Mouse (Mus musculus): ENCODE measurements at regions not wholly inside any gene's neighbourhood (a gene's known extent, or its start where the extent isn't known, plus 50 kb on each side); places are given as distances from the start of the nearest gene placed in this dataset.

DNA sequence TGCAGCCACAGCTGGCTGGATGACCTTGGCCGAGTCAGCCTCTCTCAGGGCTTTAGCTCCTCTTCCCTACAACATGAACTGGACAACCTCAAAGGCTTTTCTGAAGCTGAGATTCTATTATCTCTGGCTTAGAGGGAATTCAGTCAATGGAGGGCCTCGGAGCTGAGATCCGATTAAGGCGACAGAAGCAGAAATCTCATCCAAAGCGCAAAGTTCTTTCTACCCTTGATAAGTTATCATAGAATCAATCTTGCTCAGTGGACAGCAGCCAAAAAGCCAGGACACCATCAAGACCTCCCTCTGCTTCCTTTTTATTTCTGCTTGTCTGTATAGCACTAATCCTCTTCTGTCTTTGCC lies 474.8 kb downstream of the Nedd1 start:
- no peaks in the 10 kb centered on the region for H3K9me3 ChIP-seq (replicated peaks; ENCODE audit: control insufficient read depth, low read length)
- peaks cover 14% of the 10 kb centered on the region for H3K4me1 ChIP-seq (ENCODE audit: control insufficient read depth, insufficient read depth, low read length)
- WGBS: 10% methylated on average over 5 of the region's 5 CpGs
- ATAC-seq (no peak), DNase-seq (ENCODE audit: low spot score) (peak; percentile 54)
- 0 out of 2 replicates have a peak overlapping the region, but pooled peaks have one; percentile 14 for H3K27ac ChIP-seq (ENCODE audit: low read depth, low read length)
- H3K36me3 ChIP-seq (ENCODE audit: control insufficient read depth, insufficient read depth, low read length): no peaks in the 10 kb centered on the region
- no peaks in the 10 kb centered on the region for H3K27me3 ChIP-seq (replicated peaks; ENCODE audit: control insufficient read depth, insufficient read depth, low read length)
- H3K4me2 ChIP-seq (ENCODE audit: low read length): no peak overlapping the region
- no peak overlapping the region for H3K4me3 ChIP-seq (ENCODE audit: low read depth, low read length)
- H3K9ac ChIP-seq (ENCODE audit: low read length): no peak overlapping the region

DNA sequence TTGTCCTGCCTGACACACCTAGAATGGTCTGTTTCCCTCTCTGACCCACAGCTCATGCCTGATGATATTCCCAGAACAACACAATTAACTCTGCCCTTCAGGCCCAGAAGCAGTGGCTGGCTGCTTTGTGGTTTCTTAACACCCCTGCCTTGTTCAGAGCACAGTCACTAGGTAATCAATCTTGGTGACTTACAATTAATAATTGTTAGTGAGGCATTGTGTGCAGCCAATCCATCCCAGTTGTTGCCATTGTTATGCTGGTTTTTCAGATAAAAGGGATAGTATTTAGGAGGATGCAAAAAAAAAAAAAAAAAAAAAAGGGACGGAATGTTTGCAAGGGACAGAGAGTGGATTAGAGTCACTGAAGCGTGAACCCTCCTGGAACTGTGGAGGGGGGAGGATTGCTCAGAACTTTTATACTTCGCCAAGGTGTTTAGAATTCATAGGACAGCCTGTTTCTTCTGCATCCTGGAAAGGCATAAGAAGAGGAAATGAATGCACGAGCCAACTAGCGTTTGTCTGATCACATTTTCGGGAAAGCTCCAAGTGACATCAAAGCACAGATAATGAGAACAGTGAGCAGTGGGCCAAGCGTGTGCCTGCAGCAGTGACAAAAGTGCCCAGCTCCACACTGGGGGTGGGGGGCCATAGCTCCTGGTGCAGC lies 475.3 kb downstream of the Nedd1 start:
- Histone ChIP-seq H3K4me1 (ENCODE audit: control insufficient read depth, insufficient read depth, low read length) (peaks cover 14% of the 10 kb centered on the region), H3K27ac (ENCODE audit: low read depth, low read length) (0 out of 2 replicates have a peak overlapping the region, but pooled peaks have one; percentile 14), H3K9me3 (replicated peaks; ENCODE audit: control insufficient read depth, low read length) (no peaks in the 10 kb centered on the region), H3K27me3 (replicated peaks; ENCODE audit: control insufficient read depth, insufficient read depth, low read length) (no peaks in the 10 kb centered on the region), H3K4me2 (ENCODE audit: low read length) (no peak overlapping the region), H3K9ac (ENCODE audit: low read length) (no peak overlapping the region), H3K36me3 (ENCODE audit: control insufficient read depth, insufficient read depth, low read length) (no peaks in the 10 kb centered on the region), H3K4me3 (ENCODE audit: low read depth, low read length) (no peak overlapping the region)
- DNase-seq (ENCODE audit: low spot score): peak; percentile 61
- peak; percentile 33; the same call in 1 of the 2 replicates for ATAC-seq
- WGBS: 3% methylated on average over 7 of the region's 7 CpGs

DNA sequence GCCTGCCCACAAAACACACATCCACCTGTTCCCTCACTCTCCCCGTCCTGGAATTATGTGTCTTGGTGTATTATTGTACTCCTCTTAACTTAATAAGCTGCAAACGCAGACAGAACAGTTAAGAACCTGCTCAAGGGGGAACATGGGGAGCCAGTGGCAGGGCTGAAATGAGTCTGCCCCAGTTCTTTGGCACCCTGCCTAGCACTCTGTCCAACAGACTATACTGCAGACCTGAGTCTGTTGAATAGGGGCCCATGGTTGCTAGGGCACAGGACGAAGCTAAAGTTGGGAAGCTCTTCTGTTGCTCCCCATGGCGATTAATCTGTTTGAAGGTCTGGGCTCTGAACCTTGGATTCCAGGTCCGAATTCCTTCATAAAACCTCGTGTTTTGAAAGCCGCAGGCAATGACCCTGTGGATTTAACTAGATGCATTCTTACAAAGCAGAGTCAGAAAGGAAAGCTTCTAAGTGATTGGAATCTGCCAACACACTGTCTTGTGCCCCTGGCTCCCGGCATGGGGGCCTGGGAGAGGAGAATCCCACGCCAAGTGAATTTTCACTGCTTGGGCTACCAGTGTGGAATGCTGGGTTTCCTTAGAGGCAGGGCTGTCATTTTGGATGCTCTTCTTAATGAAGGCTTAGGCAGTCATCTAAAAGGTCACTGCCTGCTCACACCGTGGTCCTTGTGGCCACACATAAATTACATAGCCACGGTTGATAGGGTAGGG lies 479.3 kb downstream of the Nedd1 start:
- DNase-seq (ENCODE audit: low spot score): peak; percentile 84
- WGBS: 22% methylated on average over 11 of the region's 11 CpGs
- no peak overlapping the region for H3K9ac ChIP-seq (ENCODE audit: low read length)

DNA sequence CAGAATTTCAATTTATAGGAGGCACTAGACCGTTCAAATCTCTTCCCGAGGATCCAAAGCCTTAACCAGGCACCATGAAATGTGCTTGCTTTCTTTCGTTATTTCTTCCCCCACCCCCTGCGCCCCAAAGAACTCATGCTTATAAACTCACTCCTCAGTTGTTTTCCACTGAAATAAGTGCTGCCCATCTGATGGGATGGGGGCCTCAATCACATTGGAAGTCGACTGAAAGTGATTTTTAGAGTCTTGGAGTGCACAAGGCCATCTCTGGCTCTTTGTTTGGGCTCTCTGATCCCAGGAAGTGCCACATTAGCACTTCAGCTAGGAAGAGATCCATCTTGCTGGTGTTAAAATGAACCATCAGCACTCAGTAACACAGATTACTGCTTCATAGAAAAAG lies 484.3 kb downstream of the Nedd1 start:
- H3K9ac ChIP-seq (ENCODE audit: low read length): no peak overlapping the region
- no peak overlapping the region for H3K4me2 ChIP-seq (ENCODE audit: low read length)
- no peaks in the 10 kb centered on the region for H3K9me3 ChIP-seq (replicated peaks; ENCODE audit: control insufficient read depth, low read length)
- no peaks in the 10 kb centered on the region for H3K36me3 ChIP-seq (ENCODE audit: control insufficient read depth, insufficient read depth, low read length)
- no peak for DNase-seq (ENCODE audit: low spot score)
- H3K27me3 ChIP-seq (replicated peaks; ENCODE audit: control insufficient read depth, insufficient read depth, low read length): no peaks in the 10 kb centered on the region
- no peak overlapping the region for H3K4me3 ChIP-seq (ENCODE audit: low read depth, low read length)
- 31% methylated on average over 5 of the region's 5 CpGs for WGBS
- H3K27ac ChIP-seq (ENCODE audit: low read depth, low read length): no peak overlapping the region
- ATAC-seq: no peak
- peaks cover 2% of the 10 kb centered on the region for H3K4me1 ChIP-seq (ENCODE audit: control insufficient read depth, insufficient read depth, low read length)

More for the DNA sequence above, 479.3 kb downstream of the Nedd1 start:
- peak; percentile 86 for ATAC-seq
- Histone ChIP-seq H3K4me1 (ENCODE audit: control insufficient read depth, insufficient read depth, low read length) (peaks cover 14% of the 10 kb centered on the region), H3K36me3 (ENCODE audit: control insufficient read depth, insufficient read depth, low read length) (no peaks in the 10 kb centered on the region), H3K27me3 (replicated peaks; ENCODE audit: control insufficient read depth, insufficient read depth, low read length) (no peaks in the 10 kb centered on the region), H3K27ac (ENCODE audit: low read depth, low read length) (peak overlapping the region; percentile 1; the same call in 1 of the 2 replicates), H3K4me2 (ENCODE audit: low read length) (no peak overlapping the region), H3K9me3 (replicated peaks; ENCODE audit: control insufficient read depth, low read length) (no peaks in the 10 kb centered on the region), H3K4me3 (ENCODE audit: low read depth, low read length) (no peak overlapping the region)

DNA sequence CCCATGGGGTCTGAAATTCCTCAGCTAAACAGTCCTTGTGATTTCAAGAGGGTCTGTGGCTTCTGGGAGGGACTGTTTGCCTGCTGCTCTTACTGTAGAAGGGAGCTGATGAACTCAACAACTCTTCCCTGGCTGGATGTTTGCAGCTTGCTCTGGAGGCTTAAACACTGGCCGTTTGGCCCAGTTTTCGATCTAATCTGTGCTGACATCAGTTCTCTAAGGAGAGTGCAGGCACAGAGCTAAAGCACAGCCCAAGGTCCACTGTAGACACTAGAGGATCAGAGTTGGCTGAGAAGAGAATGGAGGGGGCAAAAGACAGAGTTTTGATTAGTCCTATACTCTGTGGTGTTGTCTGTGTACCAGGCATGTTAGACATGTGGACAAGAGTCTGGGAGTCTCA lies 490.1 kb downstream of the Nedd1 start:
- no peak for DNase-seq (ENCODE audit: low spot score)
- no peak for ATAC-seq
- H3K4me1 ChIP-seq (ENCODE audit: control insufficient read depth, insufficient read depth, low read length): no peaks in the 10 kb centered on the region
- no peaks in the 10 kb centered on the region for H3K9me3 ChIP-seq (replicated peaks; ENCODE audit: control insufficient read depth, low read length)
- H3K36me3 ChIP-seq (ENCODE audit: control insufficient read depth, insufficient read depth, low read length): no peaks in the 10 kb centered on the region
- no peak overlapping the region for H3K9ac ChIP-seq (ENCODE audit: low read length)
- H3K27me3 ChIP-seq (replicated peaks; ENCODE audit: control insufficient read depth, insufficient read depth, low read length): no peaks in the 10 kb centered on the region
- no peak overlapping the region for H3K4me3 ChIP-seq (ENCODE audit: low read depth, low read length)
- H3K27ac ChIP-seq (ENCODE audit: low read depth, low read length): no peak overlapping the region
- H3K4me2 ChIP-seq (ENCODE audit: low read length): no peak overlapping the region
- WGBS: 71% methylated on average over 2 of the region's 2 CpGs

DNA sequence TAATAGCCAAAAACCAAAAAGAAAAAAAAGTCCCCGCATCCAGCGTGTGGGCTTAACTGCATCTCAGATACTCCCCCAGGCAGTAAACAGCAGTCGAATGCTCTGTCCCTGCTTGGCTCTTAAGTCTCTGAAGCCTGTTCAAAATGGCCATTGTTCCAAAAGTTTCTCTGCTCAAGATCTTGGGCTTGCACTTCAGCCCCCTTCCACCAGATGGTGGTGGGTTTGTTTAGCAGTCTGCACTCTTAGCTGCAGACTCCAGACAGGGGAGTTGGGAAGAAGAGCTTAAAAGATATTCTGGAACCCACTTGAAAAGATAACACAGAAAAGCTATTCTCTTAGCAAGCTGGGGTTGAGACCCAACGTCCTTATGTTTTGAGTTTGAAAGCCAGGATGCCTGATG lies 496.4 kb downstream of the Nedd1 start:
- no peak overlapping the region for H3K4me2 ChIP-seq (ENCODE audit: low read length)
- DNase-seq (ENCODE audit: low spot score): peak; percentile 30
- WGBS: 68% methylated on average over 4 of the region's 4 CpGs

DNA sequence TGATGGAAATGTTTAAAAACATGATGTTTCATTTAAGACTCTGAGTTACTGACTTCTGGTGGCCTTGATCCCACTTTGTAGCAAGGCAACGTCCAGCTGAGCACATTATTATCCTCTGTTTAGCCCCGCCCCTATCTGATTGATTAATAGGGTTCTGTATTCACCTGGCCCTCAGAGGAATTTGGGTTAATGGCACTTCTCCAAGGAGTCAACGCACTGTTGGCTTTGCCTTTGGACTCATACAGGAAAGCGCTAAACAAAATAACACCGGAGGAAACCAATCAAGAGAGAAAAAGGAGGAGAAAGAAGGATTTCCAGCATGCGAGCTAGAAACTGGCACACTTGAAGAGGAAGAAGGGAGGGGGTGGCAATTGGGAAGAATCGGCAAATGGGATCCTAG lies 497.1 kb downstream of the Nedd1 start:
- H3K4me2 ChIP-seq (ENCODE audit: low read length): no peak overlapping the region
- H3K36me3 ChIP-seq (ENCODE audit: control insufficient read depth, insufficient read depth, low read length): no peaks in the 10 kb centered on the region
- DNase-seq (ENCODE audit: low spot score): no peak
- H3K27ac ChIP-seq (ENCODE audit: low read depth, low read length): no peak overlapping the region
- no peak for ATAC-seq
- no peak overlapping the region for H3K9ac ChIP-seq (ENCODE audit: low read length)
- no peaks in the 10 kb centered on the region for H3K4me1 ChIP-seq (ENCODE audit: control insufficient read depth, insufficient read depth, low read length)
- H3K27me3 ChIP-seq (replicated peaks; ENCODE audit: control insufficient read depth, insufficient read depth, low read length): no peaks in the 10 kb centered on the region
- H3K4me3 ChIP-seq (ENCODE audit: low read depth, low read length): no peak overlapping the region
- 85% methylated on average over 7 of the region's 7 CpGs for WGBS
- H3K9me3 ChIP-seq (replicated peaks; ENCODE audit: control insufficient read depth, low read length): no peaks in the 10 kb centered on the region

More for the DNA sequence above, 496.4 kb downstream of the Nedd1 start:
- H3K27me3 ChIP-seq (replicated peaks; ENCODE audit: control insufficient read depth, insufficient read depth, low read length): no peaks in the 10 kb centered on the region
- H3K4me3 ChIP-seq (ENCODE audit: low read depth, low read length): no peak overlapping the region
- H3K9ac ChIP-seq (ENCODE audit: low read length): no peak overlapping the region
- H3K36me3 ChIP-seq (ENCODE audit: control insufficient read depth, insufficient read depth, low read length): no peaks in the 10 kb centered on the region
- H3K9me3 ChIP-seq (replicated peaks; ENCODE audit: control insufficient read depth, low read length): no peaks in the 10 kb centered on the region
- ATAC-seq: no peak
- H3K4me1 ChIP-seq (ENCODE audit: control insufficient read depth, insufficient read depth, low read length): no peaks in the 10 kb centered on the region
- no peak overlapping the region for H3K27ac ChIP-seq (ENCODE audit: low read depth, low read length)

DNA sequence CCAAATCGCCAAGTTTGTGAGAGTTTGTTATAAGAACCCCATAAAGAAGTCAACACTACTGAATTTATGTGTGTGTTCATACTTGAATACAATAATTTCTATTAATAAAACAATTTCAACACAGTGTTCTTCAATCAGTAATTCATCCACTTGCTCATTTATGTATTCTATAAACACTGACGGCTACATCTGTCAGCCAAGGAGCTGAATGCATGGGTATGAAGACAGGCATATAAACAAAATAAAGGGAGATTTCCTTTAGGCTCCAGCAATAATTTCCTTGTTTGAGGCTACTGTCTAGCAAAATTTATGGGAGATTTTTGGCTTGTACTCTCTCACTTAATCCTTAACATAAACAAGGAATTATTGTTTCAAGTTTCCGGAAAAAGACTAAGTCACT lies 502.9 kb downstream of the Nedd1 start:
- no peak for ATAC-seq
- no peak overlapping the region for H3K9ac ChIP-seq (ENCODE audit: low read length)
- 89% methylated on average over 3 of the region's 3 CpGs for WGBS

DNA sequence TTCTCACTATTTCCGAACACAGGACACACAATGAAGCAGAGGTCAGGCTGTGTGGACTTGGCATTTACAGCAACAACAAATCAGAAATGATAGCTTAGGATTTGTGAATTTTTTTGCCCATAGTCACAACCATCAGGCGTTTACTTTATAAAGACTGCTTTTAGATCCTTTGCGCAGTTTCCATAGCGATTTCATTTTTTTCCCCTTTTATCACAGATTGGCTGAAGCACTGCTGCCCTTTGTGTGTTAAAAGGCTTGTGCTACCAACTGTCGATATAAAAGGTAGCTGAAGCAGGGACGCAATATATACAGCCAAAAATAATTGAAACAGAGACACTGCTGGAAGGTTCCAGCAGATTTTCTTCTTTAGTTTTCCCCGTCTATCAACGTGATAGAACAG lies 551.4 kb downstream of the Nedd1 start:
- H3K4me2 ChIP-seq (ENCODE audit: low read length): peak overlapping the region; percentile 21; the same call in 1 of the 2 replicates

More for the DNA sequence above, 502.9 kb downstream of the Nedd1 start:
- Histone ChIP-seq H3K4me1 (ENCODE audit: control insufficient read depth, insufficient read depth, low read length) (no peaks in the 10 kb centered on the region), H3K27ac (ENCODE audit: low read depth, low read length) (no peak overlapping the region), H3K4me3 (ENCODE audit: low read depth, low read length) (no peak overlapping the region), H3K27me3 (replicated peaks; ENCODE audit: control insufficient read depth, insufficient read depth, low read length) (no peaks in the 10 kb centered on the region), H3K4me2 (ENCODE audit: low read length) (no peak overlapping the region), H3K9me3 (replicated peaks; ENCODE audit: control insufficient read depth, low read length) (no peaks in the 10 kb centered on the region), H3K36me3 (ENCODE audit: control insufficient read depth, insufficient read depth, low read length) (no peaks in the 10 kb centered on the region)
- DNase-seq (ENCODE audit: low spot score): no peak

More for the DNA sequence above, 551.4 kb downstream of the Nedd1 start:
- DNase-seq (ENCODE audit: low spot score) (no peak), ATAC-seq (no peak)
- WGBS: 50% methylated on average over 8 of the region's 8 CpGs
- Histone ChIP-seq H3K4me1 (ENCODE audit: control insufficient read depth, insufficient read depth, low read length) (no peaks in the 10 kb centered on the region), H3K9ac (ENCODE audit: low read length) (no peak overlapping the region), H3K27ac (ENCODE audit: low read depth, low read length) (no peak overlapping the region; the same call in 1 of the 2 replicates), H3K9me3 (replicated peaks; ENCODE audit: control insufficient read depth, low read length) (no peaks in the 10 kb centered on the region), H3K4me3 (ENCODE audit: low read depth, low read length) (no peak overlapping the region), H3K27me3 (replicated peaks; ENCODE audit: control insufficient read depth, insufficient read depth, low read length) (no peaks in the 10 kb centered on the region), H3K36me3 (ENCODE audit: control insufficient read depth, insufficient read depth, low read length) (no peaks in the 10 kb centered on the region)
